Mouse (Mus musculus): ENCODE measurements around the gene Gna12.

Gna12 gene

GRCm38 (mm10) chr5:140752639-140753038, 77.6 kb downstream of the Gna12 start:
- no peak for DNase-seq (ENCODE audit: low spot score)

- no peak for DNase-seq (ENCODE audit: low spot score)
Observed at GRCm38 (mm10) chr5:140752041-140752440, 78.2 kb downstream of the Gna12 start.

GRCm38 (mm10) chr5:140750925-140751324, 79.3 kb downstream of the Gna12 start:
- peak; percentile 31 for DNase-seq (ENCODE audit: low spot score)

GRCm38 (mm10) chr5:140749062-140749875, 81.0 kb downstream of the Gna12 start:
- peak; percentile 89 for DNase-seq (ENCODE audit: low spot score)

- no peak for DNase-seq (ENCODE audit: low spot score)
Observed at GRCm38 (mm10) chr5:140748425-140748824, 81.8 kb downstream of the Gna12 start.

- peak; percentile 24 for DNase-seq (ENCODE audit: low spot score)
Observed at GRCm38 (mm10) chr5:140743706-140744131, 86.5 kb downstream of the Gna12 start.

GRCm38 (mm10) chr5:140741877-140742276, 88.4 kb downstream of the Gna12 start:
- DNase-seq (ENCODE audit: low spot score), result peak; percentile 27

- DNase-seq (ENCODE audit: low spot score), result no peak
Observed at GRCm38 (mm10) chr5:140741040-140741439, 89.2 kb downstream of the Gna12 start.

- DNase-seq (ENCODE audit: low spot score), result no peak
Observed at GRCm38 (mm10) chr5:140739813-140740212, 90.4 kb downstream of the Gna12 start.

GRCm38 (mm10) chr5:140736166-140736565, 94.1 kb downstream of the Gna12 start:
- no peak for DNase-seq (ENCODE audit: low spot score)

- peak; percentile 38 for DNase-seq (ENCODE audit: low spot score)
Observed at GRCm38 (mm10) chr5:140735297-140735696, 94.9 kb downstream of the Gna12 start.

GRCm38 (mm10) chr5:140733336-140733735, 96.9 kb downstream of the Gna12 start:
- DNase-seq (ENCODE audit: low spot score), result no peak

- DNase-seq (ENCODE audit: low spot score), result no peak
Observed at GRCm38 (mm10) chr5:140732195-140732594, 98.0 kb downstream of the Gna12 start.

- DNase-seq (ENCODE audit: low spot score), result no peak
Observed at GRCm38 (mm10) chr5:140731040-140731797, 99.0 kb downstream of the Gna12 start.

GRCm38 (mm10) chr5:140726946-140727740, 103.1 kb downstream of the Gna12 start:
- DNase-seq (ENCODE audit: low spot score), result no peak

GRCm38 (mm10) chr5:140726062-140726839, 104.0 kb downstream of the Gna12 start:
- DNase-seq (ENCODE audit: low spot score), result no peak

- no peak for DNase-seq (ENCODE audit: low spot score)
Observed at GRCm38 (mm10) chr5:140723822-140724221, 106.4 kb downstream of the Gna12 start, which contains the start of gene Amz1. Gene Amz1, plus strand, starts transcription at chr5:140724127.

GRCm38 (mm10) chr5:140722121-140722520, 108.1 kb downstream of the Gna12 start:
- no peak for DNase-seq (ENCODE audit: low spot score)

GRCm38 (mm10) chr5:140720773-140721172, 109.5 kb downstream of the Gna12 start:
- DNase-seq (ENCODE audit: low spot score), result no peak

- no peak for DNase-seq (ENCODE audit: low spot score)
Observed at GRCm38 (mm10) chr5:140711040-140711439, 119.2 kb downstream of the Gna12 start.

GRCm38 (mm10) chr5:140710315-140710714, 119.9 kb downstream of the Gna12 start:
- no peak for DNase-seq (ENCODE audit: low spot score)

All from embryo, embryonic 10.5 days (tissue).